Mouse (Mus musculus) CH12.LX (cell line): ENCODE results near the gene Trim66. TPM values are rescaled to one million over a fixed set of nuclear protein-coding genes. Genes with fewer than 3 reads are reported as not detected.

Experiments used
- DNase-seq: peaks from one replicate; pipeline ENCODE4 v3.0.0-alpha.2; 2013; ENCODE audit errors: extremely low read depth
- H3K27ac ChIP-seq: 2 replicates; pipeline ENCODE4 v1.5.1; 2012; ENCODE audit warnings: low read depth, mild to moderate bottlenecking, control low read depth, moderate library complexity; ENCODE audit not compliant: insufficient read depth
- H3K27me3 ChIP-seq: replicated peaks from 2 replicates; pipeline ENCODE3; 2012; ENCODE audit warnings: inconsistent platforms
- H3K36me3 ChIP-seq, 2 experiments: replicated peaks in 1 of 2; 2 replicates each; pipeline versions ENCODE3 to v1.6.1; 2012; ENCODE audit warnings: inconsistent platforms in 1 of 2, low read length in 1 of 2, mild to moderate bottlenecking in 1 of 2, mixed read lengths in 1 of 2, moderate library complexity in 1 of 2; ENCODE audit not compliant: control insufficient read depth in 1 of 2, insufficient read depth in 1 of 2
- H3K4me1 ChIP-seq, 2 experiments: 2 replicates each; pipeline ENCODE4 v1.6.1; 2012; ENCODE audit warnings: inconsistent platforms in 1 of 2, moderate library complexity in 1 of 2; ENCODE audit not compliant: insufficient read depth in 2 of 2, control insufficient read depth in 1 of 2
- H3K4me2 ChIP-seq: 2 replicates; pipeline ENCODE4 v1.6.1; 2012; ENCODE audit warnings: low read depth, mild to moderate bottlenecking, control low read depth; ENCODE audit not compliant: poor library complexity, insufficient read depth, severe bottlenecking
- H3K4me3 ChIP-seq, 3 experiments: fragments of 150-350 bp in 1 of 3; sonication (generic) in 1 of 3; replicated peaks in 1 of 3; 2 replicates each; pipeline versions ENCODE3 to v1.5.1; 2011 to 2012; ENCODE audit warnings: low read depth in 2 of 3, low read length in 2 of 3, mild to moderate bottlenecking in 2 of 3, moderate library complexity in 2 of 3, control low read depth in 1 of 3, improper control_type of control experiment in 1 of 3, inconsistent platforms in 1 of 3, mixed read lengths in 1 of 3; ENCODE audit not compliant: poor library complexity in 1 of 3
- H3K79me2 ChIP-seq: replicated peaks from 2 replicates; pipeline ENCODE4 v1.6.1; 2012; ENCODE audit warnings: mild to moderate bottlenecking, moderate library complexity; ENCODE audit not compliant: control insufficient read depth, poor library complexity, insufficient read depth, severe bottlenecking; ENCODE audit errors: extremely low read depth
- H3K9ac ChIP-seq: 2 replicates; pipeline ENCODE4 v1.6.1; 2012; ENCODE audit warnings: low read depth, mild to moderate bottlenecking, control low read depth, moderate library complexity; ENCODE audit not compliant: insufficient read depth
- H3K9me3 ChIP-seq: replicated peaks from 2 replicates; pipeline ENCODE3; 2012; ENCODE audit warnings: low read length, inconsistent platforms, mixed read lengths
- CHD1 ChIP-seq: IDR thresholded peaks from 2 replicates; pipeline ENCODE4 v1.6.1; 2012; ENCODE audit warnings: low read depth, low read length, improper control_type of control experiment, inconsistent platforms
- CHD2 ChIP-seq: IDR thresholded peaks from 2 replicates; pipeline ENCODE4 v1.6.1; 2011; ENCODE audit warnings: low read length, improper control_type of control experiment
- CTCF ChIP-seq, 2 experiments: IDR thresholded peaks in 1 of 2; conservative IDR thresholded peaks in 1 of 2; 2 replicates each; pipeline ENCODE4 v1.5.1; 2011 to 2012; ENCODE audit warnings: low read depth in 2 of 2, low read length in 2 of 2, improper control_type of control experiment in 1 of 2, inconsistent platforms in 1 of 2, mild to moderate bottlenecking in 1 of 2, moderate library complexity in 1 of 2
- E2F4 ChIP-seq: IDR thresholded peaks from 2 replicates; pipeline ENCODE4 v1.6.1; 2011; ENCODE audit warnings: low read depth, low read length, improper control_type of control experiment; ENCODE audit not compliant: insufficient replicate concordance
- ELF1 ChIP-seq: IDR thresholded peaks from 2 replicates; pipeline ENCODE4 v1.6.1; 2014; ENCODE audit warnings: low read depth, mild to moderate bottlenecking, inconsistent platforms, low read length, improper control_type of control experiment
- GABPA ChIP-seq: IDR thresholded peaks from 2 replicates; pipeline ENCODE4 v1.6.1; 2012; ENCODE audit warnings: low read depth, low read length, improper control_type of control experiment, inconsistent platforms; ENCODE audit not compliant: insufficient replicate concordance
- IRF4 ChIP-seq: IDR thresholded peaks from 2 replicates; pipeline ENCODE4 v1.6.1; 2014; ENCODE audit warnings: low read depth, mild to moderate bottlenecking, inconsistent platforms, low read length, improper control_type of control experiment
- JUN ChIP-seq: IDR thresholded peaks from 2 replicates; pipeline ENCODE4 v1.6.1; 2011; ENCODE audit warnings: low read depth, mild to moderate bottlenecking, low read length, improper control_type of control experiment, moderate library complexity; ENCODE audit not compliant: insufficient read depth
- JUND ChIP-seq: conservative IDR thresholded peaks from 2 replicates; pipeline ENCODE4 v1.6.1; 2011; ENCODE audit warnings: low read depth, low read length, improper control_type of control experiment
- MAFK ChIP-seq: IDR thresholded peaks from 2 replicates; pipeline ENCODE4 v1.6.1; 2011; ENCODE audit warnings: low read length, improper control_type of control experiment; ENCODE audit not compliant: insufficient replicate concordance
- MAX ChIP-seq: IDR thresholded peaks from 2 replicates; pipeline ENCODE4 v1.6.1; 2011; ENCODE audit warnings: low read length, improper control_type of control experiment
- MAZ ChIP-seq: IDR thresholded peaks from 2 replicates; pipeline ENCODE4 v1.6.1; 2012; ENCODE audit warnings: low read depth, mild to moderate bottlenecking, inconsistent platforms, low read length, improper control_type of control experiment, moderate library complexity
- MYC ChIP-seq: IDR thresholded peaks from 2 replicates; pipeline ENCODE4 v1.6.1; 2011; ENCODE audit warnings: low read depth, mild to moderate bottlenecking, improper control_type of control experiment, low read length
- NELFE ChIP-seq: IDR thresholded peaks from 2 replicates; pipeline ENCODE4 v1.6.1; 2011; ENCODE audit warnings: low read depth, low read length, improper control_type of control experiment
- POLR2A ChIP-seq: IDR thresholded peaks from 2 replicates; pipeline ENCODE4 v1.6.1; 2011; ENCODE audit warnings: low read depth, mild to moderate bottlenecking, improper control_type of control experiment, low read length
- POLR2AphosphoS2 ChIP-seq: IDR thresholded peaks from 2 replicates; pipeline ENCODE4 v1.6.1; 2011; ENCODE audit warnings: low read depth, low read length, improper control_type of control experiment
- TBP ChIP-seq: conservative IDR thresholded peaks from 2 replicates; pipeline ENCODE4 v1.6.1; 2011; ENCODE audit warnings: low read depth, low read length, improper control_type of control experiment
- UBTF ChIP-seq: IDR thresholded peaks from 2 replicates; pipeline ENCODE4 v1.6.1; 2012; ENCODE audit warnings: low read depth, mild to moderate bottlenecking, inconsistent platforms, low read length, improper control_type of control experiment, moderate library complexity
- USF1 ChIP-seq: IDR thresholded peaks from 2 replicates; pipeline ENCODE4 v1.6.1; 2014; ENCODE audit warnings: low read depth, mild to moderate bottlenecking, inconsistent platforms, low read length, improper control_type of control experiment
- USF2 ChIP-seq: conservative IDR thresholded peaks from 2 replicates; pipeline ENCODE4 v1.6.1; 2011; ENCODE audit warnings: low read depth, low read length, improper control_type of control experiment
- ZMIZ1 ChIP-seq: IDR thresholded peaks from 2 replicates; pipeline ENCODE4 v1.6.1; 2012; ENCODE audit warnings: low read depth, mild to moderate bottlenecking, inconsistent platforms, low read length, improper control_type of control experiment
- dilution Hi-C: fragments of 300-500 bp; cut with MboI; formaldehyde crosslinking; loops from 2 replicates; pipeline ENCODE4 v1.14.3; 2020; ENCODE audit warnings: low sequenced_read_pairs; ENCODE audit not compliant: extremely low pct_unique_long_range_greater_than_20kb, extremely low pct_ligation_motif_present
- in situ Hi-C: fragments of 300-500 bp; cut with MboI; formaldehyde crosslinking; loops from 3 replicates; pipeline ENCODE4 v1.14.3; 2019; ENCODE audit warnings: low sequenced_read_pairs, low pct_ligation_motif_present, low pct_unique_long_range_greater_than_20kb, mixed read lengths
- polyA plus RNA-seq: library from polyadenylated mRNA; unstranded; fragments of >175 nt; gene quantifications from 2 replicates; pipeline ENCODE4 v1.2.1, GENCODE M21; 2012; ENCODE audit warnings: low read depth; ENCODE audit not compliant: insufficient read length
- total RNA-seq, 2 experiments: library from RNA; depleted of rRNA; stranded (reverse); fragments of 300-350 nt in 1 of 2; fragments of >200 nt in 1 of 2; gene quantifications; 2 replicates each; pipeline ENCODE4 v1.2.3; 2012 to 2014

The Trim66 gene
- total and polyA plus RNA-seq, 3 experiments, result 0.08 to 0.67 (median 0.12) TPM

DNA sequence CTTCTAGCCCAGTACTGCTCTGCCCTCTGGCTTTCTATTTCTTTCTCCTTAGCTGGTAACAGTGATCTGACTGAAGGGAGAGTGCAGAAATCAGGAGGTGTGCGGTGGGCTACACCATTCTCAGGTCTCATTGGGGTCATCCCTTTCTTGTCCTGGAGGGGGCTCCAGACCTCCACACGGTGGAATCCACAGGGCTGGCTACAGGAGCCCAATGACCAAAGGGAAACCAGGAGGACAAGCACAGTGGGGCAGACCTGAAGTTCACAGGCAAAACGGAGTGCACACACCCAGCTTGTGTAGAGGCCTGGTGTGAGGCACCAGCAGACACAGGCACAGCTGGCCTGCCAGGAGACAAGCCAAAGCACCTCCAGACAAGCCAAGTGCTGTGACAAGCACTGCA, 20.4 kb upstream of the Trim66 start (continued):
- TF ChIP-seq E2F4, result no peak
- no peak for TF ChIP-seq ZMIZ1
- no peak for TF ChIP-seq MAX
- TF ChIP-seq JUN, result no peak
- no peak for TF ChIP-seq USF2
- TF ChIP-seq MYC, result no peak

DNA sequence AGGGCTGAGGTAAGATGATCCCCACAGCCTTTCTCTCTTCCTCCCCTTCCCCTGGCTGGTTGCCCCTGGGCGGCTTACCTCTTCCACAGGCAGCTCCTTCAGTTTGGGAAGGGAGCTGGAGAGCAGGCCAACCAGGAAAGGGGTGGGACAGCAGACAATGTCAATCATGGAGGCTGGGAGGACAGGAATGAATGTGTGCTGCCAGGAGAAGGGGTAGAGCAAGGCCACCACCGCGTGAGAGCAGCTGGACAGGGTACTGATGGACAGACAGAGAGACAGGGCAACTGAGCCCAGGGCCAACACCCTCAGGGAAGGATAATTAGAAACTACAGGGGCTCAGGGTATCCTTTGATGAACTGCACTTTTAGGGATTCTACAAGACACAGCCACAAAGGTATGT, 19.6 kb upstream of the Trim66 start:
- no peak overlapping the region for H3K27ac ChIP-seq
- no peak overlapping the region for H3K4me2 ChIP-seq
- in situ Hi-C loops, result loop anchor here (5.0 to 10.0 kb wide), 2 partner anchors 95 to 177 kb away; partner anchors contain the start of genes Akip1 and St5
- no peak overlapping the region for H3K9ac ChIP-seq
- dilution Hi-C loops, result no loop called here
- TF ChIP-seq TBP (no peak), POLR2A (no peak), USF1 (no peak), MAZ (no peak), CHD2 (no peak), IRF4 (no peak), MYC (no peak), POLR2AphosphoS2 (no peak), MAX (no peak), CHD1 (no peak), JUN (no peak), ZMIZ1 (no peak), JUND (no peak), CTCF (conservative IDR thresholded peaks at IDR 0.05 in 1 of 2, IDR thresholded peaks at IDR 0.05 in 1 of 2; ENCODE audit: low read depth in 2 of 2, low read length in 2 of 2) (no peak), UBTF (no peak), MAFK (no peak), ELF1 (no peak), GABPA (no peak), NELFE (no peak)
- no peaks in the 10 kb centered on the region for H3K9me3 ChIP-seq
- H3K4me3 ChIP-seq, result no peak overlapping the region
- H3K36me3 ChIP-seq, result peaks cover 27 to 66% of the 10 kb centered on the region in 2 experiments
- no peaks in the 10 kb centered on the region for H3K27me3 ChIP-seq
- no peak for DNase-seq
- H3K79me2 ChIP-seq, result 0 out of 2 replicates have a peak, but pooled peaks cover 2% of the 10 kb centered on the region
- H3K4me1 ChIP-seq, result peaks cover 4 to 62% of the 10 kb centered on the region in 2 experiments; a peak in 2 of 4 replicates
